Mouse (Mus musculus) liver, embryonic 15.5 days (tissue): ENCODE data around the gene Poll. TPM values are rescaled to one million over a fixed set of nuclear protein-coding genes. Genes with fewer than 3 reads are reported as not detected.

ENCODE experiments used
- ATAC-seq: fragments of 200-750 bp; cut with Nextera tagmentation; 2 replicates; pipeline ENCODE4 v1.8.0; 2017; ENCODE audit warnings: moderate number of reproducible peaks, mild to moderate bottlenecking, moderate library complexity; ENCODE audit not compliant: insufficient read depth
- H3K27ac ChIP-seq: fragments of 300-500 bp; sonication (generic); replicated peaks from 2 replicates; pipeline ENCODE4 v1.5.1; 2015; ENCODE audit warnings: mild to moderate bottlenecking, inconsistent platforms
- H3K27me3 ChIP-seq: fragments of 300-500 bp; sonication (generic); 2 replicates; pipeline ENCODE4 v1.6.1; 2015; ENCODE audit warnings: mild to moderate bottlenecking, inconsistent platforms
- H3K36me3 ChIP-seq: fragments of 300-500 bp; sonication (generic); replicated peaks from 2 replicates; pipeline ENCODE4 v1.6.1; 2015; ENCODE audit warnings: moderate library complexity, mild to moderate bottlenecking, inconsistent platforms
- H3K4me1 ChIP-seq: fragments of 300-500 bp; sonication (generic); replicated peaks from 2 replicates; pipeline ENCODE4 v1.6.1; 2015; ENCODE audit warnings: inconsistent platforms
- H3K4me2 ChIP-seq: fragments of 300-500 bp; sonication (generic); 2 replicates; pipeline ENCODE4 v1.6.1; 2015; ENCODE audit warnings: moderate library complexity, mild to moderate bottlenecking, inconsistent platforms
- H3K4me3 ChIP-seq: fragments of 300-500 bp; sonication (generic); replicated peaks from 2 replicates; pipeline ENCODE4 v1.5.1; 2015; ENCODE audit warnings: mild to moderate bottlenecking, inconsistent platforms
- H3K9ac ChIP-seq: fragments of 300-500 bp; sonication (generic); 2 replicates; pipeline ENCODE4 v1.6.1; 2015; ENCODE audit warnings: moderate library complexity, mild to moderate bottlenecking, inconsistent platforms
- H3K9me3 ChIP-seq: fragments of 300-500 bp; sonication (generic); replicated peaks from 2 replicates; pipeline ENCODE4 v1.6.1; 2016; ENCODE audit warnings: inconsistent platforms
- WGBS: fragments of 180-500 bp; shearing (Covaris S2); methylation state at CpG from one replicate; pipeline ENCODE4 v1.1.7; 2015; ENCODE audit warnings: mixed read lengths; ENCODE audit not compliant: insufficient replicate concordance; 5-methylcytosine and 5-hydroxymethylcytosine counted together
- polyA plus RNA-seq: library from polyadenylated mRNA; unstranded; fragments of >200 nt; fragmentation: Nextera tagmentation; extraction: Ambion mirVana; gene quantifications from 2 replicates; pipeline ENCODE4 v1.2.1, GENCODE M21; 2015

Poll gene
- polyA plus RNA-seq, 1 experiment from 2014 or later = 5.0 TPM

DNA sequence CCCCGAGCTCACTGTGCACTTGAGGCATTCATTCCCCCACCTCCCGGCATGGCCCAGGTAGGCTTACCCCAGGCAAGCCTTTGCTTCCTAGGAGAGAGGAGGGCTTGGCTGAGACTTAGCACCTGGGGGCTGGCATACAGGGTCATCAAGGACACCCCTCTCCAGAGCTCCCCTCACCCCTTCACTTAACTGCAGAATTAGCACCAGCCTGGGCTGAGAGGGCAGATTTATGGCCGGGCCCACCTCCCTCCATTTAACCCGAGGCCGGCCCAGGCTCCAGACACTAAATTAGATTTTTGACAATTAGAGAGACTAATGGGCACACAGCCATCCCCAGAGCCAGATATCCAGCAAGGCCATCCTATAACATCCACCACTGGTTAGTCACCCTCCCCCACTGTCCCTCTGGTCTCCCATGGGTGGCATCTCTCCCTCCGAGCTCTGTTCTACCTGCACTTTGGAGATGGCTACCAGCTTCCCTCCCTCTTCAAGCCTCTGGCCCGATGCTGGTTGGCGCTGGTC, 25.1 kb downstream of the Poll start:
- H3K36me3 ChIP-seq = peaks cover 8% of the 10 kb centered on the region
- no peak overlapping the region for H3K4me2 ChIP-seq
- no peak overlapping the region for H3K9ac ChIP-seq
- 77% methylated on average over 8 of the region's 8 CpGs for WGBS
- H3K9me3 ChIP-seq = no peaks in the 10 kb centered on the region
- peaks cover 46% of the 10 kb centered on the region for H3K4me1 ChIP-seq
- no peak overlapping the region for H3K27ac ChIP-seq
- H3K27me3 ChIP-seq = peaks cover 4% of the 10 kb centered on the region; the same call in 1 of the 2 replicates
- no peak overlapping the region for H3K4me3 ChIP-seq
- ATAC-seq = no peak

DNA sequence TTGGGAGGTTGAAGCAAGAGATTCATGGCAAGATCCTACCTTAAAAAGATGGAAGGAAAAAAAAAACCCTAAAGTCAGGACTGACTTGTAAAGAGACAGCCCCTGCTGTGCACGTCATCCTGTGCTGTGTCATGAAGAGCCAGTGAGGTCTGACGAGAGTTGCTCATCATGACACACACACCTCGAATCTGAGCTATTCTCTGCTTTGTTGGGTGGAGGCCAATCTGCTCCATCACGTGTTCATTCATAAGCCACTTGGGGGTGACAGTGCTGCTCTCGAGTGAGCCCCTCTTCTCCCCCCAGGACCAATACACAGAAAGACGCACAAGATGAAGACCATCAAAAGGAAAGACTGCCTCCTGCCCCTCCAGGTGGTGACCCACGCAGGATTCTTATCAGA, 26.7 kb downstream of the Poll start:
- no peak overlapping the region for H3K4me2 ChIP-seq
- WGBS = 47% methylated on average over 7 of the region's 7 CpGs
- peaks cover 43% of the 10 kb centered on the region for H3K4me1 ChIP-seq
- no peak for ATAC-seq
- H3K9ac ChIP-seq = no peak overlapping the region
- H3K27me3 ChIP-seq = no peaks in the 10 kb centered on the region
- H3K36me3 ChIP-seq = peaks cover 24% of the 10 kb centered on the region
- no peak overlapping the region for H3K4me3 ChIP-seq
- no peaks in the 10 kb centered on the region for H3K9me3 ChIP-seq
- no peak overlapping the region for H3K27ac ChIP-seq

DNA sequence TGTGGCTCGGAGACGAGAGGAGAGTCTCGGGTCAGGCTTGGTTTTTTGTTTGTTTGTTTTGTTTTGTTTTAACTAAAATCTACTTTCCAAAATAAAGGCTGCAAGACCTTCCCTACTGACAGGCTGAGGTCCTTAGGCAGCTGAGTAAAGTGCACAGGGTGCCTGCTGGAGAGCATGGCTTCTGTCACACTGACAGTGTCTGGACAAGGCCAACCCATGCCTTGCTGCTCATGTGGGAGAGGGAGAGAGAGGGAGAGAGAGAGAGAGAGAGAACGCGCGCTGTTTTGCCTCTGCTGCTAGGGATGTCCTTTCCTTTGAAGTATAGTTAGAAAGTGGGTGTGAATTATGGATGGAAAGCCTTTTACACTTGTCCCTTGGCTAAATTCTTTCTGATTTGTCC, 28.8 kb downstream of the Poll start:
- H3K4me3 ChIP-seq = no peak overlapping the region
- H3K4me2 ChIP-seq = no peak overlapping the region
- whole genome bisulfite sequencing = 90% methylated on average over 6 of the region's 6 CpGs
- H3K27me3 ChIP-seq = no peaks in the 10 kb centered on the region
- no peak overlapping the region for H3K9ac ChIP-seq
- no peak overlapping the region for H3K27ac ChIP-seq
- no peaks in the 10 kb centered on the region for H3K9me3 ChIP-seq
- H3K36me3 ChIP-seq = peaks cover 45% of the 10 kb centered on the region
- peaks cover 46% of the 10 kb centered on the region for H3K4me1 ChIP-seq
- no peak for ATAC-seq

DNA sequence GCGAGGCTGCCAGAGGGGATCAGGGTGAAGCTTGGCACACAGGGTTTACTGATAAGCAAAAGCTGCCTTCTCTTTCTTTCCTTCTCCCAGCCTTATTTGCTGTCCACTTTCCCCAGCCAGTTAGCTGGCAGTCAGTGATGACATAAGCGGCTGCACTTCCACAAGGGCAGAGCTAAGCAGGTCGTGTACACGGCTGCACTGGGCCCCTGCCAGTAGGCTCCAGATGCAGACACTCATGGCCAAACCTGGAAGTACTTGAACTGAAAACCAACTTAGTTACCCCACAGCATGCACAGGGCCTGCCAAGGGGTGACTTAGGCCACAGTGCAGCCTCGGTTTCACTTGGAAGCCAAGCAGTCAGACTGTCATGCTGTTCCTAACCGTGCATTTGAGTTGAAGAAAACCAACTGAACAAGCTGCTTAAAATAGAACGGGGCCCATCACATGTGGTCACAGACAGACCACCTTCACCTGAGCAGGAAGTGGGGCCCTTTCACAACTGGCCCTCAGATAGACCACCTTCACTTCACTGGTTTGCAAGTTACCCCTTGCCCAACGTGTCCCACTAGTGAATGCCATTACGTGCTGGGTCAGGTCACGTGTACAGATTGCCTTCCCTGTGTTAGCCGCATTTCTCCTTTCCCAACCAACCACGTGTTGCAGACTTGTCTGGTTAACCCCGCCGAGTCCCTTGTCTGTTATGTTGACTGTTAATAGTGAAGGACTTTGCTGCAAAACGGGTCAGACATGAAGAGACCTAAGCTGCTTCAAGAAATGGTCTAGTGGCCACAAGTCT, 29.9 kb downstream of the Poll start:
- H3K4me1 ChIP-seq = peaks cover 46% of the 10 kb centered on the region
- no peak overlapping the region for H3K9ac ChIP-seq
- peaks cover 52% of the 10 kb centered on the region for H3K36me3 ChIP-seq
- 40% methylated on average over 15 of the region's 15 CpGs for WGBS
- H3K27ac ChIP-seq = no peak overlapping the region
- ATAC-seq = no peak
- H3K4me3 ChIP-seq = no peak overlapping the region
- no peaks in the 10 kb centered on the region for H3K9me3 ChIP-seq
- no peaks in the 10 kb centered on the region for H3K27me3 ChIP-seq
- H3K4me2 ChIP-seq = no peak overlapping the region

DNA sequence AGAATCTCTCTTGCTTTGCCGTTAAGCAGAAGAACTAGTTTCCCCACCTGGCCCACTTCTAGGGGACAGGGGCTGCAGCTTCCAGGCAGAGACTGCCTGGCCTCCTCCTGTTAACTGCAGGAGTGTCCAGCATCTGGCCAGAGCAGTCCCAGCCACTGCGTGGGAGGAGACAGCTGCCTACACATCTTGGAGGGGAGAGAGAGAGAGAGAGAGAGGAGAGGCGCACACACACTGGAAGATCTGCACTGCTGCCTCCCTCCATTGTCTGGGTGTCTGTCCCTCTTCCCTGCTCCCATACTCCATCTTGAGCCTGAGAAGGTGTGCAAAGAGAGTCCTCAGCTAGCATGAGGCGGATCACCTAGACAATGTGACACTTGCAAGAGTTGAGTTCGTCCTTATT, 31.0 kb downstream of the Poll start:
- Histone ChIP-seq H3K4me2 (no peak overlapping the region), H3K9me3 (no peaks in the 10 kb centered on the region), H3K9ac (no peak overlapping the region), H3K27ac (no peak overlapping the region), H3K36me3 (peaks cover 62% of the 10 kb centered on the region), H3K4me3 (no peak overlapping the region), H3K4me1 (peaks cover 38% of the 10 kb centered on the region), H3K27me3 (no peaks in the 10 kb centered on the region)
- 68% methylated on average over 5 of the region's 5 CpGs for WGBS
- no peak for ATAC-seq

DNA sequence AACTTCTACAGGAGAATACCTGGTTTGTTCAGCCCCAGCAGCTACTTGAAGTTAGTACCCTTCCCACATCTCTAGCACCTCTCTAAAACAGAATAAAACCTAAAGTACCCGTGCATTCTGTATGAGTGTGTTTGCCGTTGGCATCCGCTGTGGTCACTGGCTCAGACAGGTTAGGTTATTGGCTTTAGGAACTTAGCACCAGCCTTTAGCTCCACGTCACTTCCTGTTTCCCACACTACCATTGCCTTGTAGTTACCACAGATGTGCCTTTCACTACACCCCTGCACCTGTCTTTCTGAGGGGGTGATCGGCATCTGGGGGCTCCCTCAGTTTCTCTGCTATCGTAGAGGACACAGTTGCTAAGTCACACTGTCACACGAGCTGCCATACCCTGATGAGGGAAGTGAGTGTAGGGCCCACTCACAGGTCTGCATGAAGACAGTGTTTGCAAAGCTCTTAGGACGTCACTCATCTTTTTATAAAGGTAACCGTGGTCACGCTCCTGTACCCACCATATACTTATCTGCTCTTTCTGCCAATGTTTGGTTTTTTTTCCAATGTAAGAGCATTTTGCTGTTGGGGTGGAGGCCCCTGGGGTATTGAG, 32.3 kb downstream of the Poll start:
- ATAC-seq = no peak
- no peak overlapping the region for H3K4me2 ChIP-seq
- peaks cover 33% of the 10 kb centered on the region for H3K4me1 ChIP-seq
- 0 out of 2 replicates have a peak overlapping the region, but pooled peaks have one; percentile 6 for H3K27ac ChIP-seq
- 35% methylated on average over 10 of the region's 10 CpGs for WGBS
- no peaks in the 10 kb centered on the region for H3K27me3 ChIP-seq
- no peak overlapping the region for H3K4me3 ChIP-seq
- peaks cover 75% of the 10 kb centered on the region for H3K36me3 ChIP-seq
- no peaks in the 10 kb centered on the region for H3K9me3 ChIP-seq
- no peak overlapping the region for H3K9ac ChIP-seq

DNA sequence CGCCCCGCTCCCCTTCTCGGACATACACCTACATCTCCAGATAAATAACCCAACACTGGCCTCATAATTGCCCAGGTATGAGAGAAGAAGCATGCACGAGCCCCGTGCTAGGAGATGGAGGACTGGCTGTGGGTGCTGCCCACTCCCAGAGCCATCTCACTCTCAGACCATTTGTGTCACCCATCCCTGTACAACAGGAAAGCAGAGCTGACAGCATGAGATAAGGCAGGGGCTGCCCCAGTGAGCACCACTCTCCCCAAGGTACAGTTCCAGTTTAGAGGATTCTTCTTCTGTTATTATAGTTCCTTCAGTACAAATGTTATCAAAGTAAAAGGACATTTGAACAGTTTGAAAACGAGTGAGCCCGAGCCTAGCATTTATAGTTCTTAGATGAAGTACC, 32.9 kb downstream of the Poll start:
- ATAC-seq = peak; percentile 50; the same call in 1 of the 2 replicates
- Histone ChIP-seq H3K4me3 (no peak overlapping the region), H3K36me3 (peaks cover 81% of the 10 kb centered on the region), H3K4me1 (peaks cover 33% of the 10 kb centered on the region), H3K27me3 (no peaks in the 10 kb centered on the region), H3K9ac (no peak overlapping the region), H3K27ac (0 out of 2 replicates have a peak overlapping the region, but pooled peaks have one; percentile 6), H3K4me2 (no peak overlapping the region), H3K9me3 (no peaks in the 10 kb centered on the region)
- 40% methylated on average over 7 of the region's 7 CpGs for WGBS

DNA sequence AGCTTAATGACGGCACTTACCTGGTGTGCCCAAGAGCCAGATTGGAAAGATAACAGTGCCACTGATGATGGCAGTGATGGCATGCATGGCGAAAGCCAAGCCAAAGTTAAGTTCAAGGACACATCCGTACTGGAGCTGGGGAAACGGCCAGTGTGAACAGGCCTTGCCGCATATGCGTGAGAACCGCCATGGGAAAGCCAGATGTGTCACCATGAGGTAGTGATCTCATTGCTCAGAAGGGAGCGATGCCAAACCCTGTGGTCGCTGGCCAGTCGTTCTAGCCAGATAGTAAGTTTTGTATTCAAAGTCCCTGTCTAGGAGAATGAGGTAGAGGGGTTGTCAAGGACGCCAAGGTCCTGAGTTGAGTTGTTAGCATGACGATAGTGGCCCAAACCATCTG, 44.1 kb downstream of the Poll start:
- Histone ChIP-seq H3K36me3 (peaks cover 97% of the 10 kb centered on the region), H3K4me3 (no peak overlapping the region)
- ATAC-seq = no peak

DNA sequence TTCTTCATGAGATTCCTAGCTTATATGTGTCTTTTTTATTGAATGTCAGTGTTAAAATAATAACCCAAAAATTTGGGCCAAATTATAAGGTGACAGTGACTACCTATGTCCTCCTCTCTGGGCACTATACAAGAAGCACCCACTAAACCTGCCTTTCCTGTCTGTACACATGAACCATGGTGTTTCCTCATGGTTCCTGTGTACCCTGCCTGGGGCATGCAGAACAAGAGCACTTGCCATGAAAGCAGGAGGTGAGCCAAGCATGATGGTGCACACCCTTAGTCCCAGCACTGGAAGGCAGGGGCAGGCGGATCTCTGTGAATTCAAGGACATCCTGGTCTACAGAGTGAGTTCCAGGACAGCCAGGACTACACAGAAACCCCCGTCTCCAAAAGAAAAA, 45.0 kb downstream of the Poll start:
- Histone ChIP-seq H3K9me3 (no peaks in the 10 kb centered on the region), H3K27ac (no peak overlapping the region), H3K4me2 (no peak overlapping the region), H3K36me3 (peaks cover 90% of the 10 kb centered on the region), H3K9ac (no peak overlapping the region), H3K27me3 (no peaks in the 10 kb centered on the region), H3K4me1 (no peaks in the 10 kb centered on the region), H3K4me3 (no peak overlapping the region)
- WGBS = 88% methylated on average over 2 of the region's 2 CpGs
- no peak for ATAC-seq

More for the DNA sequence above, 44.1 kb downstream of the Poll start:
- no peak overlapping the region for H3K27ac ChIP-seq
- WGBS = 92% methylated on average over 12 of the region's 12 CpGs
- H3K4me2 ChIP-seq = no peak overlapping the region
- H3K9me3 ChIP-seq = no peaks in the 10 kb centered on the region
- no peaks in the 10 kb centered on the region for H3K27me3 ChIP-seq
- H3K9ac ChIP-seq = no peak overlapping the region
- no peaks in the 10 kb centered on the region for H3K4me1 ChIP-seq

DNA sequence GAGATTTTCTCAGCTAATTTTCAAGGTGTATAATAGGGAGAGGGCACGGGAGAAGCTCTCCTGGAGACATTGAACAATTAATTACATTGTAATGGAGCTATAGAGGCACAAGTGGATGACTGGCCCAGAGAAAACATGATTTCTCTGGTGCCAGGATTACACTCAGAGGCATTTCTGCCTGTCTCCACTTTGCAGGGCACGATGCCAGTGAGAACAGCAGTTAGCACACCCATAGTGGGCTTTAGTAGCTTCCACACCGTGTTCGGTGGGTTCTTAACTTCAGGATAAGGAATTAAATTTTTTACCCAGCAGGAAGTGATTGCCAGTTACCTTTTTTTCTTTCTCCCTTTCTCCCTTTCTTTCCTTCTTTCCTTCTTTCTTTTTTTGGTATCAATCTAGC, 48.9 kb downstream of the Poll start:
- 85% methylated on average over 4 of the region's 4 CpGs for WGBS
- no peak for ATAC-seq
- Histone ChIP-seq H3K27me3 (no peaks in the 10 kb centered on the region), H3K4me2 (no peak overlapping the region), H3K27ac (no peak overlapping the region), H3K4me3 (no peak overlapping the region), H3K9me3 (no peaks in the 10 kb centered on the region), H3K4me1 (peaks cover 7% of the 10 kb centered on the region; the same call in 1 of the 2 replicates), H3K9ac (no peak overlapping the region), H3K36me3 (peaks cover 80% of the 10 kb centered on the region)

DNA sequence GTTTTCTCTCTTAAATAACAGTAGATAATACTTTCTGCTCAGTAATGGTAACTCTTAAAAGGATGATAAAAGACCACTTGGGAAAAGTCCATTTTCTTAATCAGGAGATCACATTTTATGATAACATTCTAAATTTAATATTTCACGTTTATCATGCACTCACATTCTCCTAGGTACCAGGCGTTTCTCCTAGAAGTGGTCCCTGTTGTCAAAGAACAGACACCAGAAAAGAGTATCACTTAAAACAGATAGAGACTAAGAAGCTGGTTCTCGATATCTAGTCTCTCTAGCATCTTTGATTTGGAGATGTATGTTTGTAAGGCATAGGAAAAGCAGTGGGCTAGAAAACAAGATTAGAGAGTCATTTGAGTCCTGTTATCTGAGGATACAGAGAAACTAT, 49.7 kb downstream of the Poll start:
- no peaks in the 10 kb centered on the region for H3K27me3 ChIP-seq
- WGBS = 16% methylated on average over 3 of the region's 3 CpGs
- ATAC-seq = no peak
- no peak overlapping the region for H3K4me3 ChIP-seq
- peaks cover 74% of the 10 kb centered on the region for H3K36me3 ChIP-seq
- H3K9me3 ChIP-seq = no peaks in the 10 kb centered on the region
- H3K4me2 ChIP-seq = no peak overlapping the region
- peaks cover 7% of the 10 kb centered on the region; the same call in 1 of the 2 replicates for H3K4me1 ChIP-seq
- no peak overlapping the region for H3K27ac ChIP-seq
- H3K9ac ChIP-seq = no peak overlapping the region
